Mouse (Mus musculus): Measurements from ENCODE around the gene Celsr3.

Celsr3 gene

DNA sequence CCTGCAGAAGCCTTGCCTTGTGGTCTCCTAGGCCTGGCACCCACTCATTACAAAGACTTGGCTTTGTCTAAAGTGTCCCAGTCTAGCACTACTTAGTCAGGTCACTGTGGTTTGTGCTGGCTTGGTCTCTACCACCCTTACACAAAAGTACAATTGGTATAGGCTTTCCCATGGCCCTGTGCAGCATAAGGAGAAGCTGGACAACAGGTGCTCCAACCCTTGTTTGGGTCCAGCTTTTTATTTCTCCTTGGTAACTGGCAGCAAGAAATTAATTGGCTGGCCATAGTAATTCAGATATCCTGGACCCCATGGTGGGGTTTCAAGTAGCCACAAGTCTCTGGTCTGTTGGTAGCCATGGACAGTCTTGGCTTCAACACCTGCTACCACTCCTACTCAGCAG, 19.7 kb upstream of the Celsr3 start:
- in situ Hi-C loops (cut with MboI; ENCODE audit: low sequenced_read_pairs), result no loop called here

DNA sequence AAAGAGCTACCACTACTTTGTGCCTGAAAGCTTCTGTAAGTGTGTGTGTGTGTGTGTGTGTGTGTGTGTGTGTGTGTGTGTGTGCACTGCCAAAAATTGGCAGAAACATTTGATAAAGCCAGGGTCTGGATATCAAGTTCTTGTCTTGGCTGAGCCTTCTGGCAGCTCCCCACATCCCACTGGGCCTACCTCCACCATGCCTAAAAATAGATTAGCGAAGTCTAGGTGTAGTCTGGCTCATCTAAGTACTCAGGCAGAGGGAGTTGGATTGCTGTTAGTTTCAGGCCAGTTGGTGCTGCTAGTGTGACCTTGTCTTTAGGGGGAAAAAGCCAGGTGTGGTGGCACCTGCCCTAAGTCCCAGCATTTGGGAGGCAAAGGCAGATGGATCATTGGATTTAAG, 19.3 kb upstream of the Celsr3 start:
- in situ Hi-C loops (cut with MboI; ENCODE audit: low sequenced_read_pairs), result no loop called here

DNA sequence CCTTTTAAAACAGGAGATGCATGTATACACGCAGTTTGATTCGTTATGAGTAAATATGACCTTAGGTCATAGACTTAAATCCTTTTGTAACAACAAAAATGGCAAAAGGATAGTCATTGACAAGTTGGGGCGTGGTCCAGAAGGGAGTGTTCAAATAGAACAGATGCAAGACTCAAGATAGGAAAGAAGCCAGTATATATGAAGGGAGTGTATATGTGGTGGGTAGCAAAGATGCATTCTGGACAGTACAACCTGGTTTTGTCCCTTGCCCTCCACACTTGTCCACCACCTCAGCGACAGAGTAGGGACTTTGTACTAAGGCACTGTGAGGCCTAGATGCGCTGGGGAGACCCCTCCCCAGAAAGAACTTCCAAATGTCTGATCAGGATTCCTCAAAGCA, 18.4 kb upstream of the Celsr3 start:
- in situ Hi-C loops (cut with MboI; ENCODE audit: low sequenced_read_pairs), result no loop called here

DNA sequence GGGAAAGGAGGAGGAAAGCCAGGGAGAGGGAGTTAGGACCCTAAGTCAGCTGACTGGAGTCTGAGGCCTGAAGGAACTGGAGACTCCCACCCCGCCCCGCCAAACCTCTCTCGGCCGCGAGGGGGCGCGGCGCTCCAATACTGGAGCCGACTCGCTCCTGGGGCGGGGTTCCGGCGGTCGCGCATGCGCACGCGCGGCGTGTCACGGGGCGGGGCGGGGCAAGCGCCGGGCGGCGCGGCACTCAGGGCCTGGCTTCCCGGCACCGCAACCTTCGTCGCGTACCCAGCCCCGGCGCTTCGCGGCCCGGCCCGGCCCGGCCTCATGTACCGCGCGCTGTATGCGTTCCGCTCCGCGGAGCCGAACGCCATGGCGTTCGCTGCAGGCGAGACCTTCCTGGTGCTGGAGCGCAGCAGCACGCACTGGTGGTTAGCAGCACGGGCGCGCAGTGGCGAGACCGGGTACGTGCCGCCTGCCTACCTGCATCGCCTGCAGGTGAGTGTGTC, 17.9 kb upstream of the Celsr3 start, which contains the start of gene Nckipsd:
TSS of gene Nckipsd (plus strand) at position 206 of the 503 bp plus-strand sequence.
- in situ Hi-C loops (cut with MboI; ENCODE audit: low sequenced_read_pairs), result no loop called here

DNA sequence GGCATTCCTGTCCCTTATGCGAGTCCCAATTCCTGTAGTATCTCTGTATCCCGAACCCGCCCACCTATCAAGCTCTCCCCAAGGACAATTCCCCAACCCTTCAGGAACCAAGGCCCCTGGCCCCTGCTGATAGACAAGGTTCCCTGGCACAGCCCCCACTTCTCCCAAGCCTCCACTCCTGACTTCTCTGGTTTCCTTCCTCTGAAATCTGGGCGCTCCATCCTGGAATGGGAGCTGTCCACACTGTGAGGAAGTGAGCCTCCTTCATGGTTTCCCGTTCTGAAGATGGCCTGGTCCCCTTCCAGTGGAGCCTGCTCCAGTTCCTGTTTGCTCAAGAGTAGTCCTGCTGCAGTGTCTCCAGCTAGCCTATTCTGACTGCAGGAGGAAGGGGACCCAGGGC, 16.9 kb upstream of the Celsr3 start:
- in situ Hi-C loops (cut with MboI; ENCODE audit: low sequenced_read_pairs), result no loop called here

DNA sequence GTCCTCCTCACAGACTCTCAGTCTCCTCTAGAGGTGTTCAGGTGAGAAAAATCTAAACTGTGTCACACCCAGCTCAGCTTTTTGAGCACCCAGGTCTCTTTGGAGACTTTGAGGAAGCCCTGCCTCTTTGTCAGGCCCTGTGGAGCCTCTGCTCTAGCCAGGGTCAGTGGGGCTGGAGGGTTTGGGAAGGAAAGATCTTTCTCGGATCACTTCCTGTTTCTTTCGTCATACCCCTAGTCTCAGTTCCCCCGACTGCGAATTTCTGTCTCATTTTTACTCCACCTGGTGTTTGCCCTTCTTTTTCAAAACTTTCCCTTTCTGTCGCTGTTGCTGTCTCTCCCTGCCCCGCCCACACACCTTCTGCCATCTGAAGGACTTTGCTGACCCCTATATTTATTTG, 16.4 kb upstream of the Celsr3 start:
- in situ Hi-C loops (cut with MboI; ENCODE audit: low sequenced_read_pairs), result no loop called here

DNA sequence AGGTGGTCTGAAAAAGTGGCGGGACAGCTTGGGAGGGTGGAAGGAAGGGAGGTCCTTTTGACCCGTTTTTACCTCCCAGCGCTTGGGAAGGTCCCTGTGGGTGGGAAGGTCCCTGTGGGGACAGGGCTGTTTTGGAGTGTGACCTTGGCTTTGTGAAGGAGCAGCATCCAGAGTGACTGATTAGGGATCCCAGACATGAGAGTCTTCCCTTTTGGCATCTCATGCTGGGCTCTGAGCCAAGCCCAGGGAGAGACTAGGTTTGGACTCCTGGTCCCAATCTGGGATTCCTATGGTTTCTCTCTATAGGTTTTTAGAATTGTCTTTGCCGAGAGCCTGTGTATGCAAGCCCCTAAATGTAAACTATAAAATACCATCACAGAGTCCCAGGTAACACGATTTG, 15.6 kb upstream of the Celsr3 start:
- in situ Hi-C loops (cut with MboI; ENCODE audit: low sequenced_read_pairs), result no loop called here

DNA sequence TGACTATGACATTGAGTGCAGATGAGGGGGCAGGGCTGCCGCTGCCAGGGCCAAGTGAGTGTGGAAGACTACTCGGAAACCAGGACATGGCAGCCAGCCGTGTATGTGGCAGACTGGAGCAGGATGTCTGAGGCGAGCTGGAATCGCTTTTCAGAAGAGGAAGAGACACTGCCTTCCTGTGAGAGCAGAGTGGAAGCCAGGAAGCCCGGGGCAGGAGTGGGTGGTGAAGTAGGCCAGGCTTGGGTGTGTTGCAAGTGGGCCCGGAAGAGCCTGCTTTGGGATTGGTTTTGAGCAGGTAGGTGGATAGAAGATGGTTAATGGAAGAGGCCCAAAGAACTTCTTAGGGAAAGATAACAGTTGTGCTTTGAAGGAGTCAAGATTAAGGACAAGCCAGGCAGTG, 10.6 kb upstream of the Celsr3 start:
- in situ Hi-C loops (cut with MboI; ENCODE audit: low sequenced_read_pairs), result no loop called here

DNA sequence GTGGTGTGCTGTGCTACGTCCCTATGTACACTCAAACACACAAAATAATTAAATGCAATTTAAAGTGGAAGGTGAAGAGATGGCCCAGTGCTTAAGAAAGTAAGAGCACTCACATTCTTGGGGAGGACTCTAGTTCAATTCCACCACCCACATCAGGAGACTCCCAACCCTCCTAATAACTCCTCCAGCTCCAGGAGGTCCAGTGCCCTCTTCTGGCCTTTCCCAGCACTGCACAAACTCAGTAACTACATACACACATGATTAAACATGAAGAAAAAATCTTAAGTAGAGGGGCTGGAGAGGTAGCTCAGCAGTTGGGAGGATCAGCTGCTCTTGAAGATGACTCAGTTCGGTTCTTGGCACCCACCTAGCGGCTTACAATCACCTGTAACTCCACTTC, 6.6 kb upstream of the Celsr3 start:
- in situ Hi-C loops (cut with MboI; ENCODE audit: low sequenced_read_pairs), result no loop called here

DNA sequence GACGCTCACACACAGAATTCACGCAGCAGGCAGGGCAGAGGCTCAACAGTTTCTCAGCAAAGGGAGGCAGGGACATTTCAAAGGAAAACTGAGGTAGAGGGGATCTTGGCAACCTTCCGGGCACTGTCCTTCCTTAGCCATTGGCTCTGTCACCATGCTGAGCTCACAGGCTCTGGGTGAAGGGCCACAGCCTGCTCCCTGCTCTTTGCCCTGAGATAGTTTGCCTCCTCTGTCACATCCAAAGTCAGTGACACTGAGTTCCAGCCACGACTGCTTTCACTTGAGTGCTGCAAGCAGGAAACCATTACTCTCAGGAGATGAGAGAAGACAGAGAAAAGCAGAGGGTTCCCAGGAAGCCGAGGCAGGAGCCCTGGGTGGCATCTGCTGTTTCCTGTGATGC, 6.0 kb upstream of the Celsr3 start:
- in situ Hi-C loops (cut with MboI; ENCODE audit: low sequenced_read_pairs), result no loop called here

DNA sequence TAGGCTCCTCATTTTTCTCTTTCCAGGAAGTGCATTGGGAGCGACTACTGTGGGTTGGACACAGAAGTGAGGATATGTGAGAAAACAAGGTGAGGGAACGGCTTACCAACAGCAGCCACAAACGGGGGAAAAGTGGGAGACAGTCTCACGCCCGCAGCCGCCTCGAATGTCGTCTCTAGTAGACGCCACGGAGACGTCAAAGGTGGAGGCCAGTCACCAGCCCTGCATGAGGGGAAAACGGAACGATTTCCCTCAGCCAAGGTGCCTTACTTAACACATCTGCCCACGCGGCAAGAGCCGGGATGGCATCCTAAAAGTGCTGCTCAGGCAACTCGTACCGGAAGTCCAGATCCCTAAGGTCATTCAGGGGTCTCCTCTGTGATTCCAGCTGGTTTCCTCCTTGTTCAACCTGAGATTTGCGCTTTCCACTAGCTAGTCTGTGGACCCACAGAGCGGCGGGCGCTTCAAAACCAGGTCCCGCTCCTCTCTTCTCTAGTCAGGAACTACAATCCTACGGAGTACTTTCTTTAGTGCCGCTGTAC, 1.9 kb upstream of the Celsr3 start:
- in situ Hi-C loops (cut with MboI; ENCODE audit: low sequenced_read_pairs), result no loop called here

DNA sequence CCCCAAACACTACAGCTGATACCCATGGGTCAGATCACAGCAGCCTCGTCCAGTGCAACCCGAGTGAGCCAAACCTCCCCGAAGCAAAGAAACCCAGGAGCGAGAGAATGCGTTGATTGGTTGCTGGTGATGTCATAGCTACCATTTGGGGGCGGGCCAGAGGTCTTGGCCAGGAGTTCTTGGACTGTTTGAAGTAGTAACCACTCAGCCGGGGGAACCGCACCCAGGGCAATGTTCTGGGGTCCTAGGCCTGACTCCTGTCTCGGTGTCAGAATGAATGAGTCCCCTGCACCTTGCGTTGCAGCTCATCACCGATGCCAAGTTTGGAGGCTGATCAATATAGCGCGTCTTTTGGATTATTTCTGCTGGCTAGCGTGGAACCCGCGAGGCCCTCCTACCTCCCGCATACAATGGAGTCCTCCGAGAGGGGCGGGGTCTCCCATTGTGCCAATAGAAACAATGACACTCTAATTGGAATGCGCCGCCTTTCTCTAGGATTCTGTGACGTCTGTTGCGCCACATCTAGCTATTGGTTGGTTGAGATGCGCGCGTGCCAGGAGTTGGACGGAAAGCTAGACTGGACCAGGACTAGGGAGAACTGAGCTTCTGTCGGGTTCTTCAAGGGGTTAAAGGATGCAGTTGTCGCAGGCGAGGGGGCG, 1.2 kb upstream of the Celsr3 start:
- in situ Hi-C loops (cut with MboI; ENCODE audit: low sequenced_read_pairs), result no loop called here

DNA sequence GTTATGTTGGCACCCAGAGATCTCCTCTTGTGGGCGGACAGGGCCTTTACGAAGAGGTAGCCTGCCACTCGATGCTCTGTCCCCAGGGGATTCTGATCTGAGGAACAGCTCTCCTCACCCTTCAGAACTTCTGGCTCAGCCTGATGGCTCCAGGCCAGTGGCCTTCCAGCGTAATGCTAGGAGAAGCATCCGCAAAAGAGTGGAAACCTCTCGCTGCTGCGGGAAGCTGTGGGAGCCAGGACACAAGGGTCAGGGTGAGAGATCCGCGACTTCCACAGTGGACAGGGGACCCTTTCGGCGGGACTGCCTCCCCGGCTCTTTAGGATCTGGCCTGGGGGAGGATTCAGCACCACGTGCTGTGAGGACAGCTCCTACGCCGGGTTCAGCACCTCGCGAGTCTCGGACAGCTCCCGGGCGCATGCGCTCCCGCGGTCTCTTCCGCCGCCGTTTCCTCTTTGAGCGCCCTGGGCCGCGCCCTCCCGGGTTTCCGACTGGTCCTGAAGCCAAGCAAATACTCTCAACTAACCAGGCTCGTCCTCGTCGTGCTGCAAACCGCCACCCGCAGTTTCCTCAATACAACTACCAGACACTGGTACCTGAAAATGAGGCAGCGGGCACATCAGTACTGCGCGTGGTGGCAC, 700 bp downstream of the Celsr3 start:
- in situ Hi-C loops (cut with MboI; ENCODE audit: low sequenced_read_pairs), result no loop called here

DNA sequence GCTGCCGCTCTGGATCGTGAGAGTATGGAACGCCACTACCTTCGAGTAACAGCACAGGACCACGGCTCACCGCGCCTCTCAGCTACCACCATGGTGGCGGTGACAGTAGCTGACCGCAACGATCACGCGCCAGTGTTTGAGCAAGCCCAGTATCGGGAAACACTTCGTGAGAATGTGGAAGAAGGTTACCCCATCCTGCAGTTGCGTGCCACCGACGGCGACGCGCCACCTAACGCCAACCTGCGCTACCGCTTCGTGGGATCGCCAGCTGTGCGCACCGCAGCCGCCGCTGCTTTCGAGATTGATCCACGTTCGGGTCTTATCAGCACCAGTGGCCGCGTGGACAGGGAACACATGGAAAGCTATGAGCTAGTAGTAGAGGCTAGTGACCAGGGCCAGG, 1.3 kb downstream of the Celsr3 start:
- in situ Hi-C loops (cut with MboI; ENCODE audit: low sequenced_read_pairs), result no loop called here

DNA sequence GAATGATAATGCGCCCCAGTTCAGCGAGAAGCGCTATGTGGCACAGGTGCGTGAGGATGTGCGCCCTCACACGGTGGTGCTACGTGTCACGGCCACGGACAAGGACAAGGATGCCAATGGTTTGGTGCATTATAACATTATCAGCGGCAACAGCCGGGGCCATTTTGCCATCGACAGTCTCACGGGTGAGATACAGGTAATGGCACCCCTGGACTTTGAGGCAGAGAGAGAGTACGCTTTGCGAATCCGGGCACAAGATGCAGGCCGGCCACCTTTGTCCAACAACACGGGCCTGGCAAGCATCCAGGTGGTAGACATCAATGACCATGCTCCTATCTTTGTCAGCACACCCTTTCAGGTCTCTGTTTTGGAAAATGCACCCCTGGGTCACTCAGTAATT, 1.8 kb downstream of the Celsr3 start:
- in situ Hi-C loops (cut with MboI; ENCODE audit: low sequenced_read_pairs), result no loop called here

DNA sequence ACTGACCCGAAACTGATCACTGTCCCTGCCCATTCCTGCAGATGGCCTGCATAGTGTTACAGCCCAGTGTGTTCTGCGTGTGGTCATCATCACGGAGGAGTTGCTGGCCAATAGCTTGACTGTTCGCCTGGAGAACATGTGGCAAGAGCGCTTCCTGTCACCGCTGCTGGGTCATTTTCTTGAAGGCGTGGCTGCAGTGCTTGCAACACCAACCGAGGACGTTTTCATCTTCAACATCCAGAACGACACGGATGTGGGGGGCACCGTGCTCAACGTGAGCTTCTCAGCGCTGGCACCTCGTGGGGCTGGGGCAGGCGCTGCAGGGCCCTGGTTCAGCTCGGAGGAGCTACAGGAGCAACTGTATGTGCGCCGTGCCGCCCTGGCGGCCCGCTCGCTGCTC, 5.5 kb downstream of the Celsr3 start:
- in situ Hi-C loops (cut with MboI; ENCODE audit: low sequenced_read_pairs), result no loop called here

DNA sequence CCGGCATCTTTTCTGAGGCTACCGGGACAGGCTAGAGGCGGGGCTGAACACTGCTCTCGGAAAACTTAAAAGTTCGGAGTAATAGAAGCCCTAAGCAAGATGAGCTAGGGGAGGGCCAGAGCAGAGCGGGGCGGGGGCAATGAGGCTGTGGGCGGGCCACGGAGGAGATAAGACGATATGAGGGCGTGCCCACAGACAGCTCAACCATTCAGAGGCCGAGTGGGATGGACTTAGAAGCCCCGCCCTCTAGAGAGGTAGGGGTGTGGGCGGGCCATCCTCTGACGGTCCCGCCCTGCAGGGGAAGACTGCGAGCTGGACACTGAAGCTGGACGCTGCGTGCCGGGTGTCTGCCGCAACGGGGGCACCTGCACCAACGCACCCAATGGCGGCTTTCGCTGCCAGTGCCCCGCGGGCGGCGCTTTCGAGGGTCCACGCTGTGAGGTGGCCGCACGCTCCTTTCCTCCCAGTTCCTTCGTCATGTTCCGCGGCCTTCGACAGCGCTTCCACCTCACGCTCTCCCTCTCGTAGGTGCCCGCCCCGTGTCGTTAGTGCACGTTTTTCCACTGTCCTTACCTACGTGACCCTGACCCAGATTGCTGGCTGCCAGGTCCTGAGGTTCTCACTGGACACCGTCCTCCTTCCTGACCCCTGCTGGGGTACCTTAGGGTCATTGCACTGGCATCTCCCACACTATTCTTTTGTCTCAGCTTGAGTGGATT, 6.4 kb downstream of the Celsr3 start:
- in situ Hi-C loops (cut with MboI; ENCODE audit: low sequenced_read_pairs), result no loop called here

DNA sequence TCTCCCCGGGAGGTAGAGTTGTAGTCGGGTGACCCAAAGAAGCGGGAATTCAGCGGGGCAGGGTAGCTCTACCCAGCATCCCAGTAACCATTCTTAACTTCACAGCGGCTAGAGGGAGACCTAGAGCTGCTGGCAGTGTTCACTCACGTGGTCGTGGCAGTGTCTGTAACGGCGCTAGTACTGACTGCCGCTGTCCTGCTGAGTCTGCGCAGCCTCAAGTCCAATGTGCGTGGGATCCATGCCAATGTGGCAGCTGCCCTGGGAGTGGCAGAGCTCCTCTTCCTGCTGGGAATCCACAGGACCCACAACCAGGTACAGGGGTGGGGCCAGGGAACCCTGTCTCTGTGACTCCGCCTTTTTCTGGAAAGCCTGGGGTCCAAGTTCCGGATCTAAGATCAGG, 16.9 kb downstream of the Celsr3 start:
- in situ Hi-C loops (cut with MboI; ENCODE audit: low sequenced_read_pairs), result no loop called here

DNA sequence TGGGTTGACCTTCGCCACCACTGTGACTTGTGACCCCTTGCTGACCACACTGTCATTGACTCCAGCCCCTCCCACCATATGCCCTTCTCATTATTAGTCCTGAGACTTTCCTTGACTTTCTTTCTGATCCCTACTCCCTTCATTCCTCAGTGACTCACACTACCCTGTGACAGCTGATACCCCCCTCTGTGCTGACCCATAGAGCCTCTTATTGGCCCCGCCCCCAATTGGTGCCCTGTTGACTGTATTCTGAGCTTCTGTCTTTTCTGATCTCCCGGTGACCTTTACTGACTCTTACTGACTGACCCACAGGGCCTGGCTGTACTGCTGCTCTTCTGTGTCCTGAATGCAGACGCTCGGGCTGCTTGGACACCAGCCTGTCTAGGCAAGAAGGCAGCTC, 19.3 kb downstream of the Celsr3 start:
- in situ Hi-C loops (cut with MboI; ENCODE audit: low sequenced_read_pairs), result no loop called here

DNA sequence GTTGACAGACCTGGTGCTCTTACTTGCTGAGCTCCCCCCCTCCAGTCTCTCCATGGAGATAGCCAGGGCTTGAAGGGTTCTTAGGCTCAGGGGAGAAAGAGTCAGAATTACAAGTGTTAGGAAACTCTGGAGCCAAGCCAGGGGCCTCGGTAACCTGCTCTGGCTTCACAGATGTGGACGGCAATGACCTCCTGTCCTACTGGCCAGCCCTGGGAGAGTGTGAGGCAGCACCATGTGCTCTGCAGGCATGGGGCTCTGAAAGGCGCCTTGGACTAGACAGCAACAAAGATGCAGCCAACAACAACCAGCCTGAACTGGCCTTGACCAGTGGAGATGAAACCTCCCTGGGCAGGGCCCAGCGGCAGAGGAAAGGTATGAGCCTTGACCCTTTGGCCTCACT, 21.3 kb downstream of the Celsr3 start:
- in situ Hi-C loops (cut with MboI; ENCODE audit: low sequenced_read_pairs), result no loop called here

DNA sequence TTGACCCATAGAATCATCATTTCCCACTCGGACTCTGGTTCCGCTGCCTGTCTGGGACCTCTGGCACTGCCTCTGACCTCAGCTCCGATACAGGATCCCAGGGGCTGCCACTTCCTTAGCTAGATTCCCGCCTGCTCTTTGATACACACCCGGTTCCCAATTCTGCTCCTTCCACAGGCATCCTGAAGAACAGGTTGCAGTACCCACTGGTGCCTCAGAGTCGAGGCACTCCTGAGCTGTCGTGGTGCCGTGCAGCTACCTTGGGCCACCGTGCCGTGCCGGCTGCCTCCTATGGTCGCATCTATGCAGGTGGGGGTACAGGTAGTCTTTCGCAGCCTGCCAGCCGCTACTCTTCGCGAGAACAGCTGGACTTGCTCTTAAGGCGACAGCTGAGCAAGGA, 22.3 kb downstream of the Celsr3 start:
- in situ Hi-C loops (cut with MboI; ENCODE audit: low sequenced_read_pairs), result no loop called here

DNA sequence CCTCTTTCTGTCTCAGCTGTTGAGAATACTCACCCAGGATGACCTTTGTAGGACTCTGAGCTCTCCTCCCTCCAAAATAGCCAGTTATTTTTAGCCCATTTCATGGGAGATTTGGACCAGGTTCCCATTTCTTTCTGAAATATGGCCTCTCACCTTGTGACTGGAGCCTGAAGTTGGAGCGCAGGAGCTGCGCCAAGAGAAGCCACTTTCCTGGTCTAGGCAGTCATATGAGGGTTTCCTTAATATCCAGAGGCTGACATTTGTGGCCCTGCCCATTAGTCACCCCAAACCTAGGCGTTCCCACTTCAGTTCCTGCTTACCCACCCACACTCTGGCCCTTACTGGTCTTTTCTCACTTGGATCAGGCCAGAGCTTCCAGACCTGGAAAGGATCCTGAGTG, 26.9 kb downstream of the Celsr3 start, which contains the start of gene Slc26a6:
TSS of gene Slc26a6 (plus strand) at position 308 of the 400 bp plus-strand sequence.
- in situ Hi-C loops (cut with MboI; ENCODE audit: low sequenced_read_pairs), result no loop called here
